Mouse (Mus musculus) hindbrain, embryonic 15.5 days (tissue): ENCODE results near the gene Ptprd. TPM values are rescaled to one million over a fixed set of nuclear protein-coding genes. Genes with fewer than 3 reads are reported as not detected.

Source experiments
- ATAC-seq: fragments of 200-750 bp; cut with Nextera tagmentation; 2 replicates; pipeline ENCODE4 v1.8.0; 2017; ENCODE audit warnings: low read depth, moderate number of reproducible peaks, moderate TSS enrichment; ENCODE audit not compliant: low FRiP score
- H3K27ac ChIP-seq: fragments of 300-500 bp; sonication (generic); replicated peaks from 2 replicates; pipeline ENCODE4 v1.5.1; 2015; ENCODE audit warnings: mild to moderate bottlenecking, inconsistent platforms
- H3K27me3 ChIP-seq: fragments of 300-500 bp; sonication (generic); 2 replicates; pipeline ENCODE4 v1.6.1; 2015; ENCODE audit warnings: control low read depth, inconsistent platforms
- H3K36me3 ChIP-seq: fragments of 300-500 bp; sonication (generic); 2 replicates; pipeline ENCODE4 v1.6.1; 2015; ENCODE audit warnings: control low read depth, inconsistent platforms
- H3K4me1 ChIP-seq: fragments of 300-500 bp; sonication (generic); replicated peaks from 2 replicates; pipeline ENCODE4 v1.6.1; 2015; ENCODE audit warnings: control low read depth, inconsistent platforms
- H3K4me2 ChIP-seq: fragments of 300-500 bp; sonication (generic); 2 replicates; pipeline ENCODE4 v1.6.1; 2015; ENCODE audit warnings: moderate library complexity, mild to moderate bottlenecking, inconsistent platforms
- H3K4me3 ChIP-seq: fragments of 300-500 bp; sonication (generic); 2 replicates; pipeline ENCODE4 v1.5.1; 2015; ENCODE audit warnings: mild to moderate bottlenecking, inconsistent platforms
- H3K9ac ChIP-seq: fragments of 300-500 bp; sonication (generic); 2 replicates; pipeline ENCODE4 v1.6.1; 2015; ENCODE audit warnings: inconsistent platforms
- H3K9me3 ChIP-seq: fragments of 300-500 bp; sonication (generic); 2 replicates; pipeline ENCODE4 v1.6.1; 2016; ENCODE audit warnings: control low read depth, inconsistent platforms
- WGBS: fragments of 180-500 bp; shearing (Covaris S2); methylation state at CpG from one replicate; pipeline ENCODE4 v1.1.7; 2015; 5-methylcytosine and 5-hydroxymethylcytosine counted together
- polyA plus RNA-seq: library from polyadenylated mRNA; unstranded; fragments of >200 nt; fragmentation: Nextera tagmentation; extraction: Ambion mirVana; gene quantifications from 2 replicates; pipeline ENCODE4 v1.2.1, GENCODE M21; 2015

Ptprd gene
- polyA plus RNA-seq, 1 experiment from 2014 or later = 78.2 TPM

- Histone ChIP-seq H3K27ac (no peak overlapping the region), H3K4me2 (no peak overlapping the region), H3K36me3 (no peaks in the 10 kb centered on the region), H3K9me3 (no peaks in the 10 kb centered on the region), H3K27me3 (no peaks in the 10 kb centered on the region), H3K4me1 (no peaks in the 10 kb centered on the region; the same call in 1 of the 2 replicates), H3K9ac (no peak overlapping the region), H3K4me3 (no peak overlapping the region)
- WGBS = 26% methylated on average over 3 of the region's 3 CpGs
- ATAC-seq = peak; percentile 45; the same call in 1 of the 2 replicates
Observed at GRCm38 (mm10) chr4:76503279-76503601, 1708.5 kb downstream of the Ptprd start.

GRCm38 (mm10) chr4:76502575-76503278, 1709.0 kb downstream of the Ptprd start:
- H3K4me1 ChIP-seq = no peaks in the 10 kb centered on the region; the same call in 1 of the 2 replicates
- no peak overlapping the region for H3K4me2 ChIP-seq
- H3K9me3 ChIP-seq = no peaks in the 10 kb centered on the region
- H3K27me3 ChIP-seq = no peaks in the 10 kb centered on the region
- no peaks in the 10 kb centered on the region for H3K36me3 ChIP-seq
- no peak overlapping the region for H3K27ac ChIP-seq
- WGBS = 47% methylated on average over 6 of the region's 6 CpGs
- ATAC-seq = peak; percentile 48; the same call in 1 of the 2 replicates
- H3K9ac ChIP-seq = no peak overlapping the region
- no peak overlapping the region for H3K4me3 ChIP-seq

- no peak overlapping the region for H3K9ac ChIP-seq
- no peaks in the 10 kb centered on the region for H3K36me3 ChIP-seq
- no peak for ATAC-seq
- H3K27ac ChIP-seq = no peak overlapping the region
- no peaks in the 10 kb centered on the region for H3K27me3 ChIP-seq
- no peak overlapping the region for H3K4me3 ChIP-seq
- no peak overlapping the region for H3K4me2 ChIP-seq
- WGBS = 80% methylated on average over 3 of the region's 3 CpGs
- no peaks in the 10 kb centered on the region for H3K9me3 ChIP-seq
- H3K4me1 ChIP-seq = no peaks in the 10 kb centered on the region
Observed at GRCm38 (mm10) chr4:76485848-76486247, 1725.9 kb downstream of the Ptprd start.

DNA sequence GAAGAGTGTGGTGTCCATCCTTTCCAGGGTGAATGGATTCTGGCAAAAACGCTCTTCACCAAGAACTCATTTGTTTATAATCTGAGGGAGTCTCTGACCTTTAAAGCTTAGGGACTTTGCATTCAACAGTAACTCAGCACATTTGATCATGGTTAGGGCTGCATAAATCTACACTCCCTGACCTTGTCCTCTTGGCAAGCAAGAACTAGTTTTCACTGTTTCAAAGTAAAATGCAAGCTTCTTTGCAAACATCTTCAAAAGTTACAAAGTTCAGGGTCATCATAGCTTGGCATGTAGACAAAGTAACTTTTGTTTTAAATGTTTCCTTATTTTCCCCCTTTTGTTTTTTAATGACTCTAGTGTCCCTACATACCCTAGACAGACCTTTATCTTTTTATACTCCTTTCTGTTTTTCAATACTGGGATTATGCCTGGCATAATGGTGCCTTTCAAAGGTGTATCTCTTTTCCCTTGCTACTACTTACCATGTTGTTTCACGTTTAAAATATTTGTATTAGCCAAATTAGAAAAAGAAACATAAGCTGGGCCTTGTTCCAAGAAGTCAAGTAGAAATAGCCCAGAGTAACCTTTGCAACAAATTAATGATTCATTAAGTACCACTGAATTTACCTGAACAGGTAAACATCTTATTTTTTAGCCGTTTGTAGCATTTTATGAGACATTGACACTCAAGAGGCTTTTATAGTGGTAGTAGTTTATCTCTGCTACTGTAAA, 1743.2 kb downstream of the Ptprd start:
- no peaks in the 10 kb centered on the region for H3K4me1 ChIP-seq
- H3K4me3 ChIP-seq = no peak overlapping the region
- no peak overlapping the region for H3K9ac ChIP-seq
- no peaks in the 10 kb centered on the region for H3K9me3 ChIP-seq
- no peak for ATAC-seq
- 77% methylated on average over 3 of the region's 3 CpGs for WGBS
- no peaks in the 10 kb centered on the region for H3K36me3 ChIP-seq
- H3K4me2 ChIP-seq = no peak overlapping the region
- H3K27ac ChIP-seq = no peak overlapping the region
- H3K27me3 ChIP-seq = no peaks in the 10 kb centered on the region

- WGBS = 90% methylated on average over 1 of the region's 1 CpGs
- no peak overlapping the region for H3K4me3 ChIP-seq
- H3K36me3 ChIP-seq = no peaks in the 10 kb centered on the region
- H3K4me2 ChIP-seq = no peak overlapping the region
- no peak for ATAC-seq
- H3K4me1 ChIP-seq = no peaks in the 10 kb centered on the region
- H3K27ac ChIP-seq = no peak overlapping the region
- H3K27me3 ChIP-seq = no peaks in the 10 kb centered on the region
- H3K9ac ChIP-seq = no peak overlapping the region
- H3K9me3 ChIP-seq = no peaks in the 10 kb centered on the region
Observed at GRCm38 (mm10) chr4:76464682-76465081, 1747.1 kb downstream of the Ptprd start.

GRCm38 (mm10) chr4:76461336-76461735, 1750.4 kb downstream of the Ptprd start:
- no peak for ATAC-seq
- WGBS = 68% methylated on average over 5 of the region's 5 CpGs
- no peak overlapping the region for H3K4me3 ChIP-seq
- H3K36me3 ChIP-seq = no peaks in the 10 kb centered on the region
- no peaks in the 10 kb centered on the region for H3K9me3 ChIP-seq
- H3K9ac ChIP-seq = no peak overlapping the region
- no peaks in the 10 kb centered on the region for H3K4me1 ChIP-seq
- no peak overlapping the region for H3K27ac ChIP-seq
- H3K27me3 ChIP-seq = no peaks in the 10 kb centered on the region
- H3K4me2 ChIP-seq = no peak overlapping the region

DNA sequence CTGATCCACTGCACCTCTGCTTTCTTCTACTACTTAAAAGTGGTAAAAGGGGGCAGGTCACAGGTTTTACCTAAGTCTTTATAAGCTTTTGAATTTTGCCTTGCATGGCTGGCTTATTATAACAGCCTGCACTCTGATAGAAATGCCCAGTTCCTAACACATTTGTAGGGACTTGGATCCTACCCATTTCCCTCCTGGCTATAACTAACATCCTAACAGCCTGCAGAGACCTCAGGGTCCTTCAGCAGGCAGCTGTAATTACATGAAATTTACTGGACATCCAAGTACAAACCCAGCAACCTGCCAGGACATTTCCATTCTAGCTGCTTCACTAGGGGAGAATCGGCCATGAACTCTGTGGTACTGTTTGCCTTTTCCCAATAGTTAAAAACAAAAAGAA, 1751.2 kb downstream of the Ptprd start:
- H3K4me3 ChIP-seq = no peak overlapping the region
- H3K27ac ChIP-seq = no peak overlapping the region
- H3K27me3 ChIP-seq = no peaks in the 10 kb centered on the region
- 63% methylated on average over 1 of the region's 1 CpGs for WGBS
- H3K36me3 ChIP-seq = no peaks in the 10 kb centered on the region
- no peaks in the 10 kb centered on the region for H3K9me3 ChIP-seq
- ATAC-seq = no peak
- no peaks in the 10 kb centered on the region for H3K4me1 ChIP-seq
- H3K4me2 ChIP-seq = no peak overlapping the region
- H3K9ac ChIP-seq = no peak overlapping the region

DNA sequence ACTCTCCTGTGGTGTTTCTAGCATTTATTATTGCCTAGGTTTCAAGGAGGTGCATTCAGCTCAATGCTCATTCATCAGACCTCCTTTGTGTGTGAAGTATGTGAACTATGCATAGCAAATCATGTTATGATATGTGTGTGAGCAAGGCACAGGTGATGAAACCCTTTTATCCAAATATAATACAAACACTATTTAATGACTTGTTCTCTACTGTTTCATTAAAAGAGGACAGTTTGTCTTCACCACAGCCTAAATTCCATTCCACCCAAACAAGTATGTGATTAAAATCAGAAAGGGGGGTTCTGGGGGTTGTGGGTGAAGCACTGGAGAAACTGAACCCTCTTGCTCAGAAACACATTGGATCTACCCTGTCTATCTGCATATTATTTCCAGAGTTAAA, 1752.1 kb downstream of the Ptprd start:
- Histone ChIP-seq H3K36me3 (no peaks in the 10 kb centered on the region), H3K9ac (no peak overlapping the region), H3K4me2 (no peak overlapping the region), H3K27ac (no peak overlapping the region), H3K27me3 (no peaks in the 10 kb centered on the region), H3K9me3 (no peaks in the 10 kb centered on the region), H3K4me1 (no peaks in the 10 kb centered on the region), H3K4me3 (no peak overlapping the region)
- no peak for ATAC-seq

- Histone ChIP-seq H3K9me3 (no peaks in the 10 kb centered on the region), H3K4me1 (peaks cover 7% of the 10 kb centered on the region; the same call in 1 of the 2 replicates), H3K27ac (peak overlapping the region; percentile 98), H3K36me3 (no peaks in the 10 kb centered on the region), H3K4me3 (peak overlapping the region; percentile 86), H3K4me2 (peak overlapping the region; percentile 80), H3K27me3 (no peaks in the 10 kb centered on the region), H3K9ac (peak overlapping the region; percentile 13; the same call in 1 of the 2 replicates)
- 79% methylated on average over 4 of the region's 4 CpGs for WGBS
- ATAC-seq = no peak
Observed at GRCm38 (mm10) chr4:76452286-76452685, 1759.5 kb downstream of the Ptprd start.

GRCm38 (mm10) chr4:76451019-76451552, 1760.7 kb downstream of the Ptprd start:
- ATAC-seq = no peak
- H3K27ac ChIP-seq = peak overlapping the region; percentile 98
- H3K4me1 ChIP-seq = peaks cover 7% of the 10 kb centered on the region; the same call in 1 of the 2 replicates
- H3K27me3 ChIP-seq = no peaks in the 10 kb centered on the region
- H3K4me2 ChIP-seq = peak overlapping the region; percentile 80
- no peaks in the 10 kb centered on the region for H3K36me3 ChIP-seq
- peak overlapping the region; percentile 92 for H3K9ac ChIP-seq
- 38% methylated on average over 8 of the region's 8 CpGs for WGBS
- peak overlapping the region; percentile 86 for H3K4me3 ChIP-seq
- H3K9me3 ChIP-seq = no peaks in the 10 kb centered on the region

DNA sequence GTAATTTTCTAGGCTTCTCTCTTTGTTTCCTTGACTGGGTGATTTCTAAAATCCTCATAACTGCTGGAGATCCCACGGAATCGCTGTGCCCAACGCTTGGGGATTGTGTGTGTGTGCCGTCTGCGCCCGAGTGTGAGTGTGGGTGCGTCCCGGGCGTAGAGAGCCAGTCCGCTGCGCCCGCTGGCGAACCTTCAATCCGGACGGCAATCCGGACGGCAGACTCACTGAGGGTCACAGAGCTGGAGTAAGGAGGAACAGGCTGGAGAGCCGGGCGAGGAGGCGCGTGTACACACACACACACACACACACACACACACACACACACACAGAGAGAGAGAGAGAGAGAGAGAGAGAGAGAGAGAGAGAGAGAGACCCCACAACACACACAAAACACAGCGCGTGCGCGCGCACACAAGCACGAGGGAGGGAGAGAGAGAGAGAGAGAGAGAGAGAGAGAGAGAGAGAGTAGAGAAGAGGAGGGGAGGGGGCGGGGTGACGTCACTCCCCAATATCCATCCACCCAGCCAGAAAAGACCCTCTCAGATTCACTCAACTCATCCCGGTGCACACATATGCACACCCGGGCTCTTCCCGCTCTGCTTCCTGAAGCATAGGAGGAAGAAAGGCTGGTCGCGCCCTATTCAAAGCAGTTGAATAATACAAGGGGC, 1761.3 kb downstream of the Ptprd start:
- H3K27ac ChIP-seq = peak overlapping the region; percentile 98
- peak; percentile 84 for ATAC-seq
- no peaks in the 10 kb centered on the region for H3K36me3 ChIP-seq
- H3K9ac ChIP-seq = peak overlapping the region; percentile 92
- H3K9me3 ChIP-seq = no peaks in the 10 kb centered on the region
- peak overlapping the region; percentile 86 for H3K4me3 ChIP-seq
- 0% methylated on average over 33 of the region's 34 CpGs for WGBS
- peaks cover 7% of the 10 kb centered on the region; the same call in 1 of the 2 replicates for H3K4me1 ChIP-seq
- H3K27me3 ChIP-seq = no peaks in the 10 kb centered on the region
- peak overlapping the region; percentile 80 for H3K4me2 ChIP-seq
